Mouse (Mus musculus): ENCODE measurements around the gene Gpbp1l1. TPM values are rescaled to one million over a fixed set of nuclear protein-coding genes. Genes with fewer than 3 reads are reported as not detected.

Gpbp1l1 gene
- polyA plus RNA-seq, 2 experiments: 38.0 to 45.4 TPM

GRCm38 (mm10) chr4:116553035-116553434 lies 4.4 kb upstream of the Gpbp1l1 start:
- no peak overlapping the region for H3K4me2 ChIP-seq (replicated peaks; ENCODE audit: low read depth, low read length, severe bottlenecking)
- DNase-seq (ENCODE audit: low spot score): no peak
- ATAC-seq (ENCODE audit: low FRiP score, low read depth): no peak
- peaks cover 13% of the 10 kb centered on the region for H3K36me3 ChIP-seq (ENCODE audit: control insufficient read depth, insufficient read depth, low read length)
- WGBS: 91% methylated on average over 3 of the region's 3 CpGs
- no peak overlapping the region for H3K27ac ChIP-seq (replicated peaks; ENCODE audit: low read depth, low read length)
- no peak overlapping the region for H3K4me3 ChIP-seq (replicated peaks; ENCODE audit: low read length)
- no peak overlapping the region for H3K9ac ChIP-seq (ENCODE audit: low read depth, low read length, severe bottlenecking)
- no peak for TF ChIP-seq POLR2A (IDR thresholded peaks at IDR 0.05; ENCODE audit: borderline replicate concordance, extremely low read depth, insufficient read depth, insufficient read length)
- H3K27me3 ChIP-seq (ENCODE audit: control insufficient read depth, insufficient read depth, low read length): no peaks in the 10 kb centered on the region
- no peaks in the 10 kb centered on the region for H3K4me1 ChIP-seq (ENCODE audit: control insufficient read depth, insufficient read depth, low read length)
- H3K9me3 ChIP-seq (ENCODE audit: control insufficient read depth, low read length): no peaks in the 10 kb centered on the region

- Histone ChIP-seq H3K4me3 (replicated peaks; ENCODE audit: low read length) (peak within 1 kb of the TSS; percentile 93), H3K9me3 (ENCODE audit: control insufficient read depth, low read length) (no peaks in the 10 kb centered on the region), H3K9ac (ENCODE audit: low read depth, low read length, severe bottlenecking) (peak within 1 kb of the TSS; percentile 90), H3K4me1 (ENCODE audit: control insufficient read depth, insufficient read depth, low read length) (peaks cover 12% of the 10 kb centered on the region), H3K4me2 (replicated peaks; ENCODE audit: low read depth, low read length, severe bottlenecking) (peak within 1 kb of the TSS; percentile 65), H3K27ac (replicated peaks; ENCODE audit: low read depth, low read length) (peak within 1 kb of the TSS; percentile 87), H3K27me3 (ENCODE audit: control insufficient read depth, insufficient read depth, low read length) (no peaks in the 10 kb centered on the region), H3K36me3 (ENCODE audit: control insufficient read depth, insufficient read depth, low read length) (peaks cover 15% of the 10 kb centered on the region)
- DNase-seq (ENCODE audit: low spot score) (peak; percentile 88), ATAC-seq (ENCODE audit: low FRiP score, low read depth) (no peak)
- 5% methylated on average over 23 of the region's 23 CpGs for WGBS
- no peak for TF ChIP-seq POLR2A (IDR thresholded peaks at IDR 0.05; ENCODE audit: borderline replicate concordance, extremely low read depth, insufficient read depth, insufficient read length)
Observed at GRCm38 (mm10) chr4:116555413-116556300, 1.8 kb upstream of the Gpbp1l1 start, which contains the start of gene Tmem69. Gene Tmem69 (minus strand): TSS chr4:116555936.

GRCm38 (mm10) chr4:116556561-116557305 lies 725 bp upstream of the Gpbp1l1 start:
- Histone ChIP-seq H3K27me3 (ENCODE audit: control insufficient read depth, insufficient read depth, low read length) (no peaks in the 10 kb centered on the region), H3K9me3 (ENCODE audit: control insufficient read depth, low read length) (no peaks in the 10 kb centered on the region), H3K9ac (ENCODE audit: low read depth, low read length, severe bottlenecking) (peak overlapping the region; percentile 90), H3K4me3 (replicated peaks; ENCODE audit: low read length) (peak overlapping the region; percentile 93), H3K4me1 (ENCODE audit: control insufficient read depth, insufficient read depth, low read length) (peaks cover 12% of the 10 kb centered on the region), H3K27ac (replicated peaks; ENCODE audit: low read depth, low read length) (peak overlapping the region; percentile 87), H3K4me2 (replicated peaks; ENCODE audit: low read depth, low read length, severe bottlenecking) (peak overlapping the region; percentile 65), H3K36me3 (ENCODE audit: control insufficient read depth, insufficient read depth, low read length) (peaks cover 15% of the 10 kb centered on the region)
- peak; percentile 72; the same call in 1 of the 2 replicates for TF ChIP-seq POLR2A (IDR thresholded peaks at IDR 0.05; ENCODE audit: borderline replicate concordance, extremely low read depth, insufficient read depth, insufficient read length)
- DNase-seq (ENCODE audit: low spot score): peak; percentile 97
- 0% methylated on average over 28 of the region's 28 CpGs for WGBS
- peak; percentile 92 for ATAC-seq (ENCODE audit: low FRiP score, low read depth)

- H3K4me2 ChIP-seq (replicated peaks; ENCODE audit: low read depth, low read length, severe bottlenecking): peak overlapping the region; percentile 80
- TF ChIP-seq POLR2A (IDR thresholded peaks at IDR 0.05; ENCODE audit: borderline replicate concordance, extremely low read depth, insufficient read depth, insufficient read length): no peak
- peak overlapping the region; percentile 90 for H3K9ac ChIP-seq (ENCODE audit: low read depth, low read length, severe bottlenecking)
- peaks cover 12% of the 10 kb centered on the region for H3K4me1 ChIP-seq (ENCODE audit: control insufficient read depth, insufficient read depth, low read length)
- H3K27me3 ChIP-seq (ENCODE audit: control insufficient read depth, insufficient read depth, low read length): no peaks in the 10 kb centered on the region
- peak overlapping the region; percentile 93 for H3K4me3 ChIP-seq (replicated peaks; ENCODE audit: low read length)
- DNase-seq (ENCODE audit: low spot score): peak; percentile 4
- no peaks in the 10 kb centered on the region for H3K9me3 ChIP-seq (ENCODE audit: control insufficient read depth, low read length)
- no peak for ATAC-seq (ENCODE audit: low FRiP score, low read depth)
- 4% methylated on average over 15 of the region's 15 CpGs for WGBS
- peak overlapping the region; percentile 87; the same call in 1 of the 2 replicates for H3K27ac ChIP-seq (replicated peaks; ENCODE audit: low read depth, low read length)
- peaks cover 11% of the 10 kb centered on the region for H3K36me3 ChIP-seq (ENCODE audit: control insufficient read depth, insufficient read depth, low read length)
Observed at GRCm38 (mm10) chr4:116558151-116558882, 859 bp downstream of the Gpbp1l1 start.

- Histone ChIP-seq H3K27ac (replicated peaks; ENCODE audit: low read depth, low read length) (no peak overlapping the region), H3K4me3 (replicated peaks; ENCODE audit: low read length) (no peak overlapping the region), H3K36me3 (ENCODE audit: control insufficient read depth, insufficient read depth, low read length) (peaks cover 41% of the 10 kb centered on the region), H3K9me3 (ENCODE audit: control insufficient read depth, low read length) (no peaks in the 10 kb centered on the region), H3K4me2 (replicated peaks; ENCODE audit: low read depth, low read length, severe bottlenecking) (no peak overlapping the region), H3K27me3 (ENCODE audit: control insufficient read depth, insufficient read depth, low read length) (no peaks in the 10 kb centered on the region), H3K4me1 (ENCODE audit: control insufficient read depth, insufficient read depth, low read length) (peaks cover 15% of the 10 kb centered on the region), H3K9ac (ENCODE audit: low read depth, low read length, severe bottlenecking) (no peak overlapping the region)
- TF ChIP-seq POLR2A (IDR thresholded peaks at IDR 0.05; ENCODE audit: borderline replicate concordance, extremely low read depth, insufficient read depth, insufficient read length): no peak
- WGBS: 78% methylated on average over 8 of the region's 8 CpGs
- no peak for DNase-seq (ENCODE audit: low spot score)
- ATAC-seq (ENCODE audit: low FRiP score, low read depth): no peak
Observed at GRCm38 (mm10) chr4:116595793-116596192, 38.3 kb downstream of the Gpbp1l1 start.
